8 mouse cellular contexts compared by ENCODE assay signal in genomic region chr9:102625983-102626838, GRCm38 (mm10). TPM values are rescaled to one million over a fixed set of nuclear protein-coding genes. Genes with fewer than 3 reads are reported as not detected.
DNase-seq lines count a peak whose midpoint lies in the region; ATAC-seq and TF ChIP-seq lines count a peak whose summit lies in the region.

Gene Anapc13, plus strand, starts transcription at chr9:102626296.
Gene Cep63, minus strand, starts transcription at chr9:102626534.

- no peaks in the 10 kb centered on the region for H3K27me3 ChIP-seq in hindbrain, embryonic 10.5 days (ENCODE audit: insufficient read depth, poor library complexity, severe bottlenecking)
- no peaks in the 10 kb centered on the region for H3K27me3 ChIP-seq in lung, postnatal 0 days (replicated peaks; ENCODE audit: insufficient read depth, low read length)

- peak within 1 kb of the TSS; percentile 93 for H3K4me3 ChIP-seq in hindbrain, embryonic 10.5 days
- H3K4me3 ChIP-seq in lung, postnatal 0 days (ENCODE audit: low read depth, low read length): peak within 1 kb of the TSS; percentile 89

- TF ChIP-seq CTCF in lung, postnatal 0 days (IDR thresholded peaks at IDR 0.05): peak; percentile 40

- WGBS in hindbrain, embryonic 10.5 days: under 1% methylated on average over 84 of the region's 84 CpGs
- under 1% methylated on average over 72 of the region's 84 CpGs for WGBS in lung, postnatal 0 days

- peak; percentile 88 for DNase-seq in MEL-GATA-1-ER (ENCODE audit: extremely low read depth, low read depth)
- peak; percentile 99 for DNase-seq in cerebellum, adult 8-10 months
- peak; percentile 97 for DNase-seq in forelimb bud, embryonic 11.5 days (ENCODE audit: low read depth, low spot score)
- peak; percentile 98 for DNase-seq in hindbrain, embryonic 10.5 days (ENCODE audit: low spot score)
- peak; percentile 97 for DNase-seq in layer of hippocampus, adult 9-11 months
- peak; percentile 98 for DNase-seq in lung, postnatal 0 days (ENCODE audit: low spot score)
- peak; percentile 96 for DNase-seq in ovary, postnatal 14 days (ENCODE audit: low spot score)
- DNase-seq in thymus, postnatal 14 days: peak; percentile 98

- peaks cover 18% of the 10 kb centered on the region for H3K4me1 ChIP-seq in hindbrain, embryonic 10.5 days (replicated peaks)
- H3K4me1 ChIP-seq in lung, postnatal 0 days (ENCODE audit: insufficient read depth, low read depth, low read length): peaks cover 15% of the 10 kb centered on the region

- H3K27ac ChIP-seq in hindbrain, embryonic 10.5 days: peak within 1 kb of the TSS; percentile 100
- peak within 1 kb of the TSS; percentile 94 for H3K27ac ChIP-seq in lung, postnatal 0 days (ENCODE audit: low read length)

- TF ChIP-seq EP300 in lung, postnatal 0 days (IDR thresholded peaks at IDR 0.05): peak; percentile 81

- H3K9ac ChIP-seq in lung, postnatal 0 days (replicated peaks; ENCODE audit: low read depth): peak within 1 kb of the TSS; percentile 84

- ATAC-seq in lung, postnatal 0 days: peak; percentile 95

- H3K9me3 ChIP-seq in hindbrain, embryonic 10.5 days: no peaks in the 10 kb centered on the region
- H3K9me3 ChIP-seq in lung, postnatal 0 days (ENCODE audit: low read length): no peaks in the 10 kb centered on the region

- peaks cover 8% of the 10 kb centered on the region; the same call in 1 of the 2 replicates for H3K36me3 ChIP-seq in hindbrain, embryonic 10.5 days
- no peaks in the 10 kb centered on the region for H3K36me3 ChIP-seq in lung, postnatal 0 days (ENCODE audit: insufficient read depth, low read length)

- peak within 1 kb of the TSS; percentile 88 for H3K4me2 ChIP-seq in lung, postnatal 0 days (replicated peaks; ENCODE audit: low read depth, low read length)

RNA-seq across cellular contexts. Expression of gene Anapc13, which starts in this region (rescaled TPM):
- 163 and 191 TPM in 2 replicates for polyA plus RNA-seq in hindbrain, embryonic 10.5 days (2016; fragmentation: Nextera tagmentation; extraction: Ambion mirVana)
- 140 and 151 TPM in 2 replicates for polyA plus RNA-seq in lung, postnatal 0 days (2015; fragmentation: Nextera tagmentation; extraction: Ambion mirVana)

RNA-seq across cellular contexts. Expression of gene Cep63, which starts in this region (rescaled TPM):
- polyA plus RNA-seq in hindbrain, embryonic 10.5 days (2016; fragmentation: Nextera tagmentation; extraction: Ambion mirVana): 45.2 and 55.2 TPM in 2 replicates
- polyA plus RNA-seq in lung, postnatal 0 days (2015; fragmentation: Nextera tagmentation; extraction: Ambion mirVana): 33.8 and 35.3 TPM in 2 replicates

Comparison
In these comparisons a context has a peak if more than half of its experiments do, and no peak if none do; other contexts are left out.
1. Peak in every context shown above with its lines: DNase-seq, ATAC-seq, H3K4me3 ChIP-seq and H3K27ac ChIP-seq.